26 mouse cellular contexts compared by ENCODE assay signal in genomic region chr4:101220946-101221345, GRCm38 (mm10). TPM values are rescaled to one million over a fixed set of nuclear protein-coding genes. Genes with fewer than 3 reads are reported as not detected.
A peak's percentile ranks its signal among the peaks of the same experiment; 100 is the strongest.
DNase-seq lines count a peak whose midpoint lies in the region; ATAC-seq and TF ChIP-seq lines count a peak whose summit lies in the region.
"Had no signal": no experiment of that assay in that cellular context is flagged by ENCODE, and none has a peak within 500 bp of the region (broad histone marks: within the 10 kb centered on the region; RNA-seq: fewer than 3 reads in every experiment).

No protein-coding gene starts in this region.

- H3K36me3 ChIP-seq in forebrain, embryonic 14.5 days (ENCODE audit: control insufficient read depth, insufficient read depth, low read length), result no peaks in the 10 kb centered on the region
- no peaks in the 10 kb centered on the region for H3K36me3 ChIP-seq in forebrain, embryonic 16.5 days (ENCODE audit: control insufficient read depth, insufficient read depth)
- H3K36me3 ChIP-seq in kidney, embryonic 15.5 days, result no peaks in the 10 kb centered on the region
- no peaks in the 10 kb centered on the region for H3K36me3 ChIP-seq in lung, embryonic 14.5 days (ENCODE audit: insufficient read depth)
- H3K36me3 ChIP-seq: embryonic facial prominence, embryonic 12.5 days; hindbrain, embryonic 12.5 days; limb, embryonic 15.5 days; midbrain, embryonic 13.5 days had no signal

- H3K4me1 ChIP-seq in forebrain, embryonic 14.5 days (ENCODE audit: control insufficient read depth, insufficient read depth, low read length), result no peaks in the 10 kb centered on the region
- H3K4me1 ChIP-seq in forebrain, embryonic 16.5 days (replicated peaks; ENCODE audit: control insufficient read depth, insufficient read depth, low read length), result no peaks in the 10 kb centered on the region
- H3K4me1 ChIP-seq in kidney, embryonic 15.5 days, result peaks cover 46% of the 10 kb centered on the region
- 0 out of 2 replicates have a peak, but pooled peaks cover 3% of the 10 kb centered on the region for H3K4me1 ChIP-seq in lung, embryonic 14.5 days (ENCODE audit: insufficient read depth)
- H3K4me1 ChIP-seq: embryonic facial prominence, embryonic 12.5 days; forebrain, embryonic 13.5 days; hindbrain, embryonic 12.5 days; midbrain, embryonic 13.5 days had no signal

- no peaks in the 10 kb centered on the region for H3K27me3 ChIP-seq in forebrain, embryonic 14.5 days (replicated peaks; ENCODE audit: control insufficient read depth, insufficient read depth, low read length)
- no peaks in the 10 kb centered on the region for H3K27me3 ChIP-seq in forebrain, embryonic 16.5 days (replicated peaks; ENCODE audit: control insufficient read depth, insufficient read depth, low read length)
- H3K27me3 ChIP-seq in kidney, embryonic 15.5 days, result no peaks in the 10 kb centered on the region
- no peaks in the 10 kb centered on the region for H3K27me3 ChIP-seq in lung, embryonic 14.5 days (ENCODE audit: insufficient read depth, low read length)
- H3K27me3 ChIP-seq: embryonic facial prominence, embryonic 12.5 days; forebrain, embryonic 13.5 days; hindbrain, embryonic 12.5 days; limb, embryonic 15.5 days; megakaryocyte, embryonic 14.5 days; midbrain, embryonic 13.5 days had no signal

- no peak for ATAC-seq in forebrain, embryonic 14.5 days
- no peak for ATAC-seq in forebrain, embryonic 16.5 days
- ATAC-seq in kidney, embryonic 15.5 days (replicated peaks; ENCODE audit: low FRiP score), result peak; percentile 38
- ATAC-seq in lung, embryonic 14.5 days (ENCODE audit: insufficient read depth), result peak; percentile 41; the same call in 1 of the 2 replicates
- ATAC-seq: CD4-positive, CD25-positive, alpha-beta regulatory T cell, adult 4 months; forebrain, embryonic 13.5 days; intestine, postnatal 0 days; midbrain, embryonic 13.5 days had no signal

- no peak for TF ChIP-seq CTCF in lung, embryonic 14.5 days (IDR thresholded peaks at IDR 0.05; ENCODE audit: low read depth)
- TF ChIP-seq CTCF in brain, embryonic 14.5 days (IDR thresholded peaks at IDR 0.05; ENCODE audit: borderline replicate concordance, extremely low read depth, insufficient read depth, insufficient read length), result no peak

- H3K27ac ChIP-seq in forebrain, embryonic 14.5 days (ENCODE audit: low read depth, low read length), result no peak overlapping the region
- H3K27ac ChIP-seq in forebrain, embryonic 16.5 days (ENCODE audit: low read length), result no peak overlapping the region
- H3K27ac ChIP-seq in kidney, embryonic 15.5 days, result peak overlapping the region; percentile 75; the same call in 1 of the 2 replicates
- H3K27ac ChIP-seq in lung, embryonic 14.5 days (ENCODE audit: low read depth), result no peak overlapping the region
- H3K27ac ChIP-seq: embryonic facial prominence, embryonic 12.5 days; forebrain, embryonic 13.5 days; hindbrain, embryonic 12.5 days; layer of hippocampus, adult 2 months; midbrain, embryonic 13.5 days; stomach, postnatal 0 days had no signal

- no peak overlapping the region for H3K4me3 ChIP-seq in forebrain, embryonic 14.5 days (ENCODE audit: low read depth, low read length)
- no peak overlapping the region for H3K4me3 ChIP-seq in forebrain, embryonic 16.5 days (replicated peaks; ENCODE audit: low read length)
- no peak overlapping the region for H3K4me3 ChIP-seq in kidney, embryonic 15.5 days (replicated peaks)
- H3K4me3 ChIP-seq in lung, embryonic 14.5 days (ENCODE audit: low read depth, low read length), result no peak overlapping the region
- H3K4me3 ChIP-seq: embryonic facial prominence, embryonic 12.5 days; forebrain, embryonic 13.5 days; heart, adult 2 months; hindbrain, embryonic 12.5 days; layer of hippocampus, adult 2 months; limb, embryonic 15.5 days; megakaryocyte, embryonic 14.5 days; midbrain, embryonic 13.5 days had no signal

- TF ChIP-seq POLR2A in brain, embryonic 14.5 days (IDR thresholded peaks at IDR 0.05; ENCODE audit: borderline replicate concordance, extremely low read depth, insufficient read depth, insufficient read length, poor library complexity, severe bottlenecking), result no peak

- H3K4me2 ChIP-seq in forebrain, embryonic 14.5 days (ENCODE audit: low read length), result no peak overlapping the region
- no peak overlapping the region for H3K4me2 ChIP-seq in forebrain, embryonic 16.5 days (ENCODE audit: low read length)
- no peak overlapping the region for H3K4me2 ChIP-seq in kidney, embryonic 15.5 days
- H3K4me2 ChIP-seq in lung, embryonic 14.5 days, result no peak overlapping the region
- H3K4me2 ChIP-seq: embryonic facial prominence, embryonic 12.5 days; forebrain, embryonic 13.5 days; hindbrain, embryonic 12.5 days; limb, embryonic 15.5 days; midbrain, embryonic 13.5 days had no signal

- 82% methylated on average over 2 of the region's 2 CpGs for WGBS in forebrain, embryonic 14.5 days
- WGBS in forebrain, embryonic 16.5 days, result 81% methylated on average over 2 of the region's 2 CpGs
- 48% methylated on average over 2 of the region's 2 CpGs for WGBS in kidney, embryonic 15.5 days
- 46% methylated on average over 2 of the region's 2 CpGs for WGBS in lung, embryonic 14.5 days

- H3K9ac ChIP-seq in forebrain, embryonic 14.5 days (ENCODE audit: low read length), result no peak overlapping the region
- no peak overlapping the region for H3K9ac ChIP-seq in forebrain, embryonic 16.5 days (replicated peaks; ENCODE audit: low read depth, low read length)
- no peak overlapping the region for H3K9ac ChIP-seq in kidney, embryonic 15.5 days
- H3K9ac ChIP-seq in lung, embryonic 14.5 days, result no peak overlapping the region
- H3K9ac ChIP-seq: embryonic facial prominence, embryonic 12.5 days; forebrain, embryonic 13.5 days; hindbrain, embryonic 12.5 days; limb, embryonic 15.5 days; midbrain, embryonic 13.5 days had no signal

- peak; percentile 13 for DNase-seq in forebrain, embryonic 14.5 days (ENCODE audit: low spot score)
- no peak for DNase-seq in kidney, postnatal 25 days
- DNase-seq in lung, embryonic 14.5 days, result peak; percentile 56
- DNase-seq in lung, adult 18-20 months, result no peak
- DNase-seq in brain, embryonic 14.5 days (ENCODE audit: low read depth), result peak; percentile 23
- no peak for DNase-seq in layer of hippocampus, postnatal 14 days (ENCODE audit: low spot score in 2 of 2)
- DNase-seq: adrenal gland, adult 2 months; cerebellum, adult 18-20 months; cerebellum, postnatal 14 days; gastrocnemius, postnatal 14 days; heart, adult 2 months; heart, postnatal 10 days; lung, postnatal 14 days; thymus, adult 2 months had no signal

- H3K9me3 ChIP-seq in forebrain, embryonic 14.5 days (replicated peaks; ENCODE audit: control insufficient read depth, low read length), result no peaks in the 10 kb centered on the region
- H3K9me3 ChIP-seq in forebrain, embryonic 16.5 days (ENCODE audit: control insufficient read depth, low read length), result no peaks in the 10 kb centered on the region
- no peaks in the 10 kb centered on the region for H3K9me3 ChIP-seq in kidney, embryonic 15.5 days (replicated peaks)
- H3K9me3 ChIP-seq in lung, embryonic 14.5 days (ENCODE audit: low read depth, low read length), result no peaks in the 10 kb centered on the region
- H3K9me3 ChIP-seq: embryonic facial prominence, embryonic 12.5 days; forebrain, embryonic 13.5 days; hindbrain, embryonic 12.5 days; limb, embryonic 15.5 days; megakaryocyte, embryonic 14.5 days; midbrain, embryonic 13.5 days had no signal

RNA-seq across cellular contexts. Expression of gene Jak1, which starts 44.1 kb away (rescaled TPM):
- 43.6 and 58.5 TPM in 2 replicates for polyA plus RNA-seq in forebrain, embryonic 14.5 days (2014; fragmentation: Nextera tagmentation; extraction: Ambion mirVana)
- polyA plus RNA-seq in forebrain, embryonic 16.5 days (2015; fragmentation: Nextera tagmentation; extraction: Ambion mirVana), result 61.5 and 61.6 TPM in 2 replicates
- 88.2 and 88.3 TPM in 2 replicates for polyA plus RNA-seq in kidney, embryonic 15.5 days (2015; fragmentation: Nextera tagmentation; extraction: Ambion mirVana)
- polyA plus RNA-seq in lung, embryonic 14.5 days (2014; fragmentation: Nextera tagmentation; extraction: Ambion mirVana), result 85.0 and 85.5 TPM in 2 replicates
- 33.2 and 50.2 TPM in 2 replicates for polyA plus RNA-seq in brain, embryonic 14.5 days (2012; rRNA removed)
- 100 to 1,000 TPM; 105 to 108 TPM for total RNA-seq in layer of hippocampus, postnatal 14 days (2021)

Comparison
In these comparisons a context has a peak if more than half of its experiments do, and no peak if none do; other contexts are left out.
1. DNase-seq: peak in forebrain, embryonic 14.5 days (single experiment), lung, embryonic 14.5 days (single experiment) and brain, embryonic 14.5 days (single experiment); none in kidney, postnatal 25 days (0 of 2), lung, adult 18-20 months (0 of 2) and layer of hippocampus, postnatal 14 days (0 of 2).
2. ATAC-seq: peak in kidney, embryonic 15.5 days (single experiment) and lung, embryonic 14.5 days (single experiment); none in forebrain, embryonic 14.5 days (single experiment) and forebrain, embryonic 16.5 days (single experiment).